Mouse (Mus musculus): ENCODE data around the gene Mzt1. TPM values are rescaled to one million over a fixed set of nuclear protein-coding genes. Genes with fewer than 3 reads are reported as not detected.

Mzt1 gene
- total RNA-seq, 2 experiments from 2014 or later, result 43.5 to 48.8 TPM

DNA sequence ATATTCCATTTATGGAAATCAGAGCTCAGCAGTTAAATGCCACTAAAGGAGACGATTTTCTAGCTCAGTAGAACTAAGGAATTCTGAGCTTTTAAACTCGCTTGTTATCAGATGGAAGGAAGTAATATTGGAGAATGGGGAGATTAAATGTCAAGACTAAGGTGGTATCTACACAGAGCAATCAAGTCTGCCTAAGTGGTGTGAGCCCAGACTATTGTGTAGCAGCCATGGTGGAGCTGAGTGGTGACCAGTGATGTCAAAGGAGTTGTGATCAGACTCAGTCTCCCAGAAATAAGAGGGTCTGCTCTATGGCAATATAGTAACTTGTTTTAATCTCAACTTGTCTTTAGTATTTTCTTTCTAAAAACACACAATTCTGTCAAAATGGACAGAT, 35.0 kb downstream of the Mzt1 start:
- DNase-seq, result no peak

DNA sequence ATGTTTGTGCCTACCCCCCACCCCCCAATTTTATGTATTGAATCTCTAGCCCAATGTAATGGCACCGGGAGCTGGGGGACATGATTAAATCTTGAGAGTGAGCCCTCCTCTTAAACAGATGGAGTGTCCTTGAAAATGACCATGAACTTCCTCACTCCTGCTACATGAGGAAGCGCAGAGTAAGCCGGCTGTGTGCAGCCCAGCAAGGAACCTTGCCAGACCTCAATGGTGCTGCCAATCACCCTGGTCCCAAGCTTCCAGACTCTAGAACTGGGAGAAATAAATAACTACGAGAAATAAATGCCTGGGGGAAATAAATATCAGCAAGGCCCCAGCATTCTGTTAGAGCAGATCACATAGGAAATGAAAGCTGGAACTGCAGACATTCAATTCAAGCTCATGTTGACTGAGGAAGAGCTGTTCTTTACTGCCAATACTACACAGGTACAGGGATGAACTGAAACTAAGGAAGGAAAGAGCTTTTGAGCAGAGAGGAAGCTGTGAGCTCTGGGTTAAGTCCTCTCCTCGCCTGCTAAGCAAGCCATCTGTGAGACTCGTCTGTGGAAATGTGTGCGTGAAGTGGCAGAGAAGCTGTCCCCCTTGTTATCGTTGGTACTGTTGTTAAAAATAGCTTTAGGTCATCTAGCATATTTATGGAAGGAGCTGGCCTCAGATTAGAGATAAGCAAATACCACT, 35.6 kb downstream of the Mzt1 start:
- peak; percentile 35 for DNase-seq

DNA sequence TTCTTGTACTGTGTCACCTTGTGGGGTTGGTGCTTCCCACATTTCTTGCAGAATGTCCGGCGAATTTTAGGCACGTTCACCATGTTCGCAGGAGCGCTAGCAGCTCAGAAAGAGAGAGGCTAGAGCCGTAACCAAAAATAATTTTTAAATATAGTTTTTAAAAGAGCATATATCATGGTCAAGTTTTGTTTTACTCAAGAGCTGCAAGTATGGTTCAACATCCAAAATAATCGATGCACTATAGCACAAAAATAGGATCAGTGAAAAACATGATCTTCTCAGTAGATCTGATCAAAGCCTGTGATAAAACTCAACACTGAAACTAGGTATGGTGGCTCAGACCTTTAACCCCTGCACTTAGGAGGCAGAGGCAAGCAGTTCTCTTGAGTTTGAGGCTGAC, 51.7 kb downstream of the Mzt1 start, which contains the start of gene Rpl36a-ps1:
TSS of gene Rpl36a-ps1 (minus strand) at position 101 of the 400 bp plus-strand sequence.
- no peak for DNase-seq

GRCm38 (mm10) chr14:98992482-98992881, 53.5 kb downstream of the Mzt1 start:
- DNase-seq, result no peak

DNA sequence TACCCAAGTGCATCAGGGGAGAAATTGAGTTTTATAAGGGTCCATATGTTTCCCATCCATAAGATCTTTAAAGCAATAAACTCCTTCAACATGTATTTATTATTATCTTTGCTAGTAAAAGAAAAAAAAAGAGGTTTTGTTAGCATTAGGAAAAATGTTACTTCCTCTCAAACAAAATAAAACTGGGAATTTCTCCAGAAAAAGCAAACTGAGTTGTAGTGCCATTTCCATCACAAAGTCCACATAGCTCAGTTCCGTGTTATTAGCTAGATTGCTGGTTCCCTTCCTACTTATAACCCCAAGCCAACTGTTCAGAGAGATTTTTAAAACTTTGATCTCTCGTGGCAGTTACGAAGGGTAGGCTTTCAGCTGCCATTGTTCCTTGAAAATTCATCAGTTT, 55.3 kb downstream of the Mzt1 start:
- no peak for DNase-seq

- DNase-seq, result no peak
Measured at GRCm38 (mm10) chr14:98989818-98990217, 56.1 kb downstream of the Mzt1 start.

Other genes starting within 250 kb of the Mzt1 start
- gene Rpl36a-ps1, start 51.8 kb downstream of the Mzt1 start, total RNA-seq (2021), result 1 to 10 TPM; 2.0 to 8.7 TPM
- gene Bora, start 88 bp upstream of the Mzt1 start, total RNA-seq (2021), result 10 to 100 TPM; 11.7 to 14.6 TPM
- 1 to 10 TPM; 8.5 to 9.3 TPM for gene Pibf1, start 53.3 kb upstream of the Mzt1 start, total RNA-seq (2021)
- gene Dis3, start 53.6 kb upstream of the Mzt1 start, total RNA-seq (2021), result 10 to 100 TPM; 25.9 to 27.4 TPM

Measured in heart, postnatal 4 days (tissue).